Mouse (Mus musculus) adrenal gland, postnatal 14 days (tissue): Measurements from ENCODE around the gene Atg16l2. TPM values are rescaled to one million over a fixed set of nuclear protein-coding genes. Genes with fewer than 3 reads are reported as not detected.
A peak's percentile ranks its signal among the peaks of the same experiment; 100 is the strongest.

Source experiments
- DNase-seq: peaks from one replicate; pipeline ENCODE4 v3.0.0; 2021; ENCODE audit warnings: mixed read lengths
- long read RNA-seq, 2 experiments: library from polyadenylated mRNA; stranded (forward); transcript quantifications; one replicate each; pipeline ENCODE4 v2.0.0; 2021
- total RNA-seq: library from RNA; stranded (reverse); gene quantifications from 2 replicates; pipeline ENCODE4 v1.2.3, GENCODE M21; 2021

The Atg16l2 gene
- total RNA-seq, result 16.6 and 21.5 TPM in 2 replicates
- long read RNA-seq, experiment 1, full-length matches to known transcripts, result 8 of 16 reads
- long read RNA-seq, experiment 1, partial matches to known transcripts, result 0 of 16 reads
- long read RNA-seq, experiment 1, other reads (novel, unspliced or antisense), result 8 of 16 reads
- long read RNA-seq, experiment 2, full-length matches to known transcripts, result 2 of 10 reads
- long read RNA-seq, experiment 2, partial matches to known transcripts, result 1 of 10 reads
- long read RNA-seq, experiment 2, other reads (novel, unspliced or antisense), result 7 of 10 reads

GRCm38 (mm10) chr7:101301881-101302456 is at the start of gene Atg16l2:
Atg16l2 (minus strand) TSS chr7:101302251.
- peak; percentile 97 for DNase-seq

GRCm38 (mm10) chr7:101349861-101350260 is 47.8 kb upstream of the Atg16l2 start:
- peak; percentile 45 for DNase-seq

GRCm38 (mm10) chr7:101348312-101348711 is 46.3 kb upstream of the Atg16l2 start:
- no peak for DNase-seq

- peak; percentile 78 for DNase-seq
These were observed 45.8 kb upstream of the Atg16l2 start, which contains the start of gene Arap1 for GRCm38 (mm10) chr7:101347767-101348270. Arap1 (plus strand) TSS chr7:101348067.

- DNase-seq, result no peak
These were observed 44.9 kb upstream of the Atg16l2 start for GRCm38 (mm10) chr7:101346991-101347390.

GRCm38 (mm10) chr7:101344892-101345291 is 42.8 kb upstream of the Atg16l2 start:
- DNase-seq, result no peak

GRCm38 (mm10) chr7:101343135-101343534 is 41.1 kb upstream of the Atg16l2 start:
- peak; percentile 46 for DNase-seq

GRCm38 (mm10) chr7:101341405-101341804 is 39.4 kb upstream of the Atg16l2 start:
- no peak for DNase-seq

- no peak for DNase-seq
These were observed 35.4 kb upstream of the Atg16l2 start for GRCm38 (mm10) chr7:101337401-101337800.

- DNase-seq, result no peak
These were observed 34.6 kb upstream of the Atg16l2 start for GRCm38 (mm10) chr7:101336686-101337085.

- no peak for DNase-seq
These were observed 33.2 kb upstream of the Atg16l2 start for GRCm38 (mm10) chr7:101335228-101335627.

GRCm38 (mm10) chr7:101332045-101332831 is 30.2 kb upstream of the Atg16l2 start:
- DNase-seq, result peak; percentile 63

GRCm38 (mm10) chr7:101330841-101331173 is 28.8 kb upstream of the Atg16l2 start:
- DNase-seq, result no peak

GRCm38 (mm10) chr7:101330074-101330840 is 28.2 kb upstream of the Atg16l2 start:
- peak; percentile 77 for DNase-seq

GRCm38 (mm10) chr7:101329606-101330005 is 27.6 kb upstream of the Atg16l2 start:
- DNase-seq, result no peak

GRCm38 (mm10) chr7:101328621-101329158 is 26.6 kb upstream of the Atg16l2 start:
- DNase-seq, result peak; percentile 67

GRCm38 (mm10) chr7:101327786-101328185 is 25.7 kb upstream of the Atg16l2 start:
- no peak for DNase-seq

GRCm38 (mm10) chr7:101327263-101327662 is 25.2 kb upstream of the Atg16l2 start:
- no peak for DNase-seq

- DNase-seq, result no peak
These were observed 24.0 kb upstream of the Atg16l2 start for GRCm38 (mm10) chr7:101326006-101326405.

- DNase-seq, result peak; percentile 31
These were observed 22.3 kb upstream of the Atg16l2 start for GRCm38 (mm10) chr7:101324142-101324962.

- no peak for DNase-seq
These were observed 21.1 kb upstream of the Atg16l2 start for GRCm38 (mm10) chr7:101323141-101323594.
